Mouse (Mus musculus): ENCODE measurements around the gene Adamtsl3. TPM values are rescaled to one million over a fixed set of nuclear protein-coding genes. Genes with fewer than 3 reads are reported as not detected.

Gene Adamtsl3
- polyA plus RNA-seq, 1 experiment: 33.1 TPM

DNA sequence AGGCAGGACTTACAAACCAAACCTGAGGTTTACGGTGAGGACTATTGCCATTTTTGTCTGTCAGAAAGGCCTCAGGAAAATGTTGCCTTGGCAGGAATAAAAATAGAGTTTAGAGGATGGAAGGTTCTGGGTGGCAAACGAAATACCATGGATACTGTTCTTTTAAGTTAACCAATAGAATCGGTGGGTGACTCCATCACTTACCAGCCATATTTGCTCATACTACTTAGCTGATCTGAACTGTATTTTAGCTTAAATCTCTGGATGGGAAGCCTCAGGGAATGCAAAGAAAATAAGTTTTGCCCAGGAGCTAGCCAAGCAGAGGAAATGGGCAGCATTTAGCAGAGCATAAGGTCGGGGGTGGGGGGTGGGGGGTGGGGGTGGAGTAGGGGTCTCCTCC lies 312.4 kb downstream of the Adamtsl3 start:
- H3K27ac ChIP-seq (ENCODE audit: insufficient read depth, low read length): no peak overlapping the region
- H3K4me1 ChIP-seq (ENCODE audit: control insufficient read depth, insufficient read depth, low read length): 0 out of 2 replicates have a peak, but pooled peaks cover 5% of the 10 kb centered on the region
- no peak for TF ChIP-seq CTCF (IDR thresholded peaks at IDR 0.05; ENCODE audit: borderline replicate concordance, insufficient read depth, low read length)
- TF ChIP-seq POLR2A (IDR thresholded peaks at IDR 0.05; ENCODE audit: low read depth, low read length): no peak

DNA sequence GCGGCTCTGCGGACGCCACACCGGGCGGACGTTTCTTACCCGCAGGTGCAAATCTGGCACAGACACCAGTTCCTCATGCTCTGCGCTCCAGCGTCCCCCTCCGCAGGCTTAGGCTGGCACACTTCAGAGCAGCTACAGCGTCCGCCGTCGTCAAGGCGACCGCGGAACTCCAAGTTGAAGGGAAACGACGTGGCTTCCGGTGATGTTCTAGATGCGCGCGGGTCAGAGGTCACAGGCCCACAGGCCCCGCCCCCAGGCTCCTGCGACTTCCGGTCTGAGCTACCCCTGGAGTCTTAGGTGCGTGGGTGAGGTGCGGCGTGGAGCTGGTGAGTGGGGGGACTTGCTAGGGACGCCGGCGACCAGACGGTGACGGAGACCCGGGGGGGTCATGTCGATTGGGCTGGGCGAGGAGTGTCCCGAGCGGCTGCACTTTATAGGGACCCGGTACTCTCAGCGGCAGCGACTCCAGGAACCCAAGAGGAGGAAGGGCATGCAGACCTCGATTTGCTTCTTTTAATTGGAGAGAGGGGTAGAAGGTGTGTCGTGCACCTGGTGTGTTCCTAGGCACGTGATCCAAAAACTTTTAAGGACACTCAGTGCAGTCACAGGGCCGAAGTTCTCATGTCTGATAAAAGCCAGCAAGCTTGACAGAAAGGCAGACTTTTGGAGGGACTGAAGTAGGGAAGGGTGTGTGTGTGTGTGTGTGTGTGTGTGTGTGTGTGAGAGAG lies 313.0 kb downstream of the Adamtsl3 start, which contains the start of the genes Saxo2 and Efl1:
Saxo2 (minus strand) TSS at position 176 of the 728 bp plus-strand sequence.
Efl1 (plus strand) TSS at position 262 of the 728 bp plus-strand sequence.
- Histone ChIP-seq H3K4me1 (ENCODE audit: control insufficient read depth, insufficient read depth, low read length) (0 out of 2 replicates have a peak, but pooled peaks cover 5% of the 10 kb centered on the region), H3K4me3 (ENCODE audit: insufficient read depth, low read length) (peak within 1 kb of the TSS; percentile 88), H3K27ac (ENCODE audit: insufficient read depth, low read length) (peak within 1 kb of the TSS; percentile 10; the same call in 1 of the 2 replicates)
- TF ChIP-seq CTCF (IDR thresholded peaks at IDR 0.05; ENCODE audit: borderline replicate concordance, insufficient read depth, low read length) (no peak), POLR2A (IDR thresholded peaks at IDR 0.05; ENCODE audit: low read depth, low read length) (peak; percentile 64)

More for the DNA sequence above, 312.4 kb downstream of the Adamtsl3 start:
- peak overlapping the region; percentile 88 for H3K4me3 ChIP-seq (ENCODE audit: insufficient read depth, low read length)

DNA sequence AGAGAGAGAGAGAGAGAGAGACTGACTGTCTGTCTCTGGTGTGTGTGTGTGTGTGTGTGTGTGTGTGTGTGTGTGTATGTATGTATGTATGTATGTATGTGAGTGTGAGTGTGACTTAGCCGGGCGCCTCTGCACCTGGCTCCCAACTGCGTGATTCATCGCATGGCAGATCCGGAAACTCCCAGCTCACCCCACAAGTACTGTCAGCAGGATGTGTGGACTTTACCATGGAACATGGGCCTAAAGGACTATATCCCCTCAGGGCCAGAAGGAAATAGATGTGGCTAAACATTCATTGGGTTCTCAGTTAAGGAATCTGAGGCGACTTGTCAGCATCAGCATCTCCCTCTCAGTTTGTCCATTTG lies 313.6 kb downstream of the Adamtsl3 start:
- 0 out of 2 replicates have a peak, but pooled peaks cover 5% of the 10 kb centered on the region for H3K4me1 ChIP-seq (ENCODE audit: control insufficient read depth, insufficient read depth, low read length)
- peak overlapping the region; percentile 88 for H3K4me3 ChIP-seq (ENCODE audit: insufficient read depth, low read length)
- TF ChIP-seq CTCF (IDR thresholded peaks at IDR 0.05; ENCODE audit: borderline replicate concordance, insufficient read depth, low read length): no peak
- TF ChIP-seq POLR2A (IDR thresholded peaks at IDR 0.05; ENCODE audit: low read depth, low read length): no peak
- H3K27ac ChIP-seq (ENCODE audit: insufficient read depth, low read length): peak overlapping the region; percentile 10; the same call in 1 of the 2 replicates

Other genes with a start within 250 kb of the Adamtsl3 start
- 1.7 and 1.9 TPM in 2 replicates for gene Sh3gl3, start 161.9 kb upstream of the Adamtsl3 start, polyA plus RNA-seq (2011; ENCODE audit: insufficient read length, low read depth, missing spikeins)